Mouse (Mus musculus): Measurements from ENCODE around the gene Ube2q2.
A peak's percentile ranks its signal among the peaks of the same experiment; 100 is the strongest.

The Ube2q2 gene

GRCm38 (mm10) chr9:55170655-55171412 lies 22.2 kb downstream of the Ube2q2 start:
- DNase-seq (ENCODE audit: low read depth, low spot score): no peak

GRCm38 (mm10) chr9:55172195-55172685 lies 23.6 kb downstream of the Ube2q2 start:
- no peak for DNase-seq (ENCODE audit: low read depth, low spot score)

DNA sequence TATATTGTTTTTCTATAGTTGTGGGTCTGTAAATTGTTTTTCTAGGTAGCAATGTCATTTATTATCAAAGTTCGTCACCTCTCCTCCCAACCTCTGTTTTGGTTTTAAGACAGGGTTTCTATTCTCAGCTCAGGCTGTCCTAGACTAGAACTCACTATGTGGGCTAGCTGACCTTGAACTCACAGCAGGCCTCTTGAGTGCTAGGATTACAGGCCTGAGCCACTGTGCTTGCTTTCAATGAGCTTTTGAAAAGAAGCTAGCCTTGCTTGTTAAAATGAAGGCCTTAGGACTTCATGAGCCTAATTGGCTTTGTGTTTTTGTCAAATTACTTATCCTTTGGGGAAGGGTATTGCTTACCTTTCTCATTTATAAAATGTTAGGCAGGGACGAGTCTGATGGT lies 25.6 kb downstream of the Ube2q2 start:
- DNase-seq (ENCODE audit: low read depth, low spot score): peak; percentile 84

- DNase-seq (ENCODE audit: low read depth, low spot score): no peak
Observed at GRCm38 (mm10) chr9:55195876-55196275, 47.2 kb downstream of the Ube2q2 start.

- DNase-seq (ENCODE audit: low read depth, low spot score): no peak
Observed at GRCm38 (mm10) chr9:55198260-55198659, 49.6 kb downstream of the Ube2q2 start.

DNA sequence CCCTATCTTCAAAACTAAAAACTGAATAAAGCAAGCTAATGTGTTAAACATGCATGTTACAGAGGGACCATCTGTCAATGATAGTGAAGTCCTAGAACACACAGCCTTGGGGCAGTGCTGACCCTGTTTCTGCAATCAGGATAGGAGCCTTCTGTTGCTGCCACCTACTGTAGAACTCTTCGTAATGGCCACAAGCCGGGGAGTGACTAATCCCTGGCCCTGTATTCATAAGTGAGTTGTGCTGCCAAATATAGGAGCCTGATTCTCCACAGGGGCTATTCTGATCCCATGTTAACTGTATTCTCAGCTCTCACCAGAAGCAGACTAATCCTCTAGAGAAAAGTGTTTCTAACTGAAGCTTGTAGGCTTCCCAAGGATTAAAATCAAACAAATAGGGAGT lies 50.7 kb downstream of the Ube2q2 start:
- DNase-seq (ENCODE audit: low read depth, low spot score): no peak

- no peak for DNase-seq (ENCODE audit: low read depth, low spot score)
Observed at GRCm38 (mm10) chr9:55208458-55208789, 59.8 kb downstream of the Ube2q2 start.

- peak; percentile 91 for DNase-seq (ENCODE audit: low read depth, low spot score)
Observed at GRCm38 (mm10) chr9:55208790-55209481, 60.3 kb downstream of the Ube2q2 start, which contains the start of gene Fbxo22. Fbxo22 (plus strand) TSS chr9:55208925.

GRCm38 (mm10) chr9:55211611-55212010 lies 63.0 kb downstream of the Ube2q2 start:
- no peak for DNase-seq (ENCODE audit: low read depth, low spot score)

DNA sequence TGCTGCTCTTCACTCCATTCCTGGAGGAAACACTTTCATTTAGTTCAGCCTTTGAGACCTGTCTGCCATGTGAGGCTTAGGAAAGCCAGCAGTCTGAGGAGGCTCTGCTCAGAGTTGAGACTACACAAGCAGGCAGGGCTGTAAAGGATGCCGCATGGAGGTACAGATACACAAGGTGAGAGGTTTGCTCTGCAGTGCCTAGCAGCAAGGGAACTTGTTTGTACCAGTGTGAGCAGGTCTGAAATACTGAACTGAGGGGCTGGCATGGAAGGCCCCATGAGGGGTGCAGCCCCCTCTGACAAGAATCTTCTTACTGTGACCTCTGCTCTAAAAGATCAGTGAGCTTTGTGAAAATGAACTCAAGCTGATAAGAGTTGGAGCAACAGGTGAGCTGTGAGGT lies 64.7 kb downstream of the Ube2q2 start:
- DNase-seq (ENCODE audit: low read depth, low spot score): peak; percentile 67

DNA sequence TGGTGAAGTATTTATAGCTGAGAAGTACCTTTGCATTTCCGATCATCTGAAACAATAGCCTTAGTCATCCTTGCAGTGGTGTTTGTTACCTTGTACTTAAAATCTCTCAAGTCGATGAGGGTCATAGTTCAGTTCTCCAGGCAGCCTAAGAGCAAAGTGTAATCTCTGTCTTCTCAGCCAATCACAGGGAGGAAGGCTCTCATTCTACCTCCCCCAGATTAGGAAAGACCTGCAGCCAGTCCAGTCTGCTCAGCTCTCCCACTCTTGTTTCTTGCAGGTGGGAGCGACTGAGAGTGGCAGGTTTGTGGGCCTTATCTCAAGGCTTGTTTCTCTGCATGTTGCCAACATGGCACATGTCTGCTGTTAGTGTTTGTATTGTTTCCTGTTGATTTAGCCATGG lies 66.4 kb downstream of the Ube2q2 start:
- peak; percentile 64 for DNase-seq (ENCODE audit: low read depth, low spot score)

DNA sequence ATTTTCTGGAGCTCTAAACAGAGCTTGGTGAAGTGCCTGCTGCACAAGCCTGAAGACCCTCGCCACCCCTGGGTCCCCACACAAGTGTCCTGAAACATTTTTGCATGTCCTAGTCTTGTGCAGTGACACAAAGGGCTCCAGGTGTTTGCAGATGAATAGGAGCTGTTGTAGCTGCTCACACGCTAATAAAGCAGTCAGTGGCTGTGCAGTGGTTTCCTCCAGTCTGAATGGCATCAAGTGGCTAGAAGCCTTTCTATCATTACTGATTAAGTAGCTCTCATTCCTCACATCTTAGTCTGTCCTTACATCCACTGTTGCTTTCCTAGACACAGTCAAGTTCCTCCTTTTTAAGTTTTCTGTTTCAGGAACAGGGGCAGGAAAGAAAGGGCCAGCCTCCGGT lies 67.0 kb downstream of the Ube2q2 start:
- DNase-seq (ENCODE audit: low read depth, low spot score): peak; percentile 60

DNA sequence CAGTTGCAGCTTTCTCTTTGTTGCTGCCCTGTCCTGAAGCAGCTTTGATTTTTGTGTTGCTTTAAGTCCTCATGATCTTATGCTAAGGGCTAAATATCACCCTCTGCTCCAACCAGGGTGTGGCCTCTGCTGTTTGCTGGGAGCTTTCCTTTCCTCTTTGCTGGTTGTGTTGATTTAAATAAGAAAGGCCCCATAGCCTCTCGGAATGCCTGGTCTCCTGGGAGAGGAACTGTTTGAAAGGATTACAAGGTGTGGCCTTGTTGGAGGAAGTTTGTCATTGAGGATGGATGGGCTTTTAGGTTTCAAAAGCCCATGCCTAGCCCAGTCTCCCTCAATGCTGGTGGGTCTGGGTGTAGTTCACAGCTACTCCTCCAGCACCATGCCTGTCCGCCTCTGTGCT lies 67.4 kb downstream of the Ube2q2 start:
- DNase-seq (ENCODE audit: low read depth, low spot score): peak; percentile 100

GRCm38 (mm10) chr9:55217381-55217780 lies 68.7 kb downstream of the Ube2q2 start:
- DNase-seq (ENCODE audit: low read depth, low spot score): peak; percentile 36

DNA sequence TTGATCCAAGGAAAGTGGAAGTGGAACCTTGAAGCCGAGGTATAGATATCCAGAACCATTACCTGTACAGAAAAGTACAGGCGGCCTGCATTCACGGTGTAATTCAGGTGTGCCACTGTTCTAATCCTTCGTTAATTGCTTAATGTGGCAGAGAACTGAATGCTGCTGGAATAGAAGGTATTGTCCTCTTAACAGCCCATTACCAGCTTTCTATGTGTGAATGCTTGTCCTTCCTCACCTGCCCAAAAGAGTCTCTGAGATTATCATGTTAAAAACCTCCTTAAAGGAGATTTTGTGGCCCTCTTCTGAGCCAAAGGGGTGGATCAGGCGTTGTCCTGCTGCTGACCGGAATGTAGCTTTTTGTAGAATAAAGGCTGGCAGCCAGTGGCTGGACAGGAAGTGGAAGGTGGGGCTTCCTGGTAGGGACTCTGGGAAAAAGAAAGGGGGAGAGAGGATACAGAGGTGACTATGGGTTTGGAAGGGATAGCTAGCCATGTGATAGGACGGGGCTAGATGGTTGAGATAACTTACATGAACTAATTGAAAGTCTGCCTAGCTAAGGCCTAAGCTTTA lies 76.6 kb downstream of the Ube2q2 start:
- DNase-seq (ENCODE audit: low read depth, low spot score): peak; percentile 29

GRCm38 (mm10) chr9:55226251-55226650 lies 77.6 kb downstream of the Ube2q2 start:
- peak; percentile 54 for DNase-seq (ENCODE audit: low read depth, low spot score)

GRCm38 (mm10) chr9:55228149-55228548 lies 79.5 kb downstream of the Ube2q2 start:
- no peak for DNase-seq (ENCODE audit: low read depth, low spot score)

GRCm38 (mm10) chr9:55229010-55229409 lies 80.4 kb downstream of the Ube2q2 start:
- peak; percentile 72 for DNase-seq (ENCODE audit: low read depth, low spot score)

GRCm38 (mm10) chr9:55231544-55231943 lies 82.9 kb downstream of the Ube2q2 start:
- peak; percentile 43 for DNase-seq (ENCODE audit: low read depth, low spot score)

- no peak for DNase-seq (ENCODE audit: low read depth, low spot score)
Observed at GRCm38 (mm10) chr9:55232110-55232509, 83.5 kb downstream of the Ube2q2 start.

DNA sequence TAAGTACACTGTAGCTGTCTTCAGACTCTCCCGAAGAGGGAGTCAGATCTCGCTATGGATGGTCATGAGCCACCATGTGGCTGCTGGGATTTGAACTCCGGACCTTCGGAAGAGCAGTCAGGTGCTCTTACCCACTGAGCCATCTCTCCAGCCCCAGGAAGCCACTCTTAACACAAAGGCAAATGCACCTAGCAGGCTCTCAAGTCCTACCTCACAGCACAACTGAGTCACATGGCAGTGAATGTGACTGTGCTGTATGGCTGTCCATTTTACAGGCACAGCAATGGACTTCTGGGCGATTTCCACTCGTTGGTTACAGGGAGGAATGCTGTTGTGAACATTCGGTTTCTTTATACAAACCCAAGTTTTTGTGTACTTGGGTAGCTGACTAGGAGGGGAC lies 83.9 kb downstream of the Ube2q2 start:
- DNase-seq (ENCODE audit: low read depth, low spot score): peak; percentile 77

DNA sequence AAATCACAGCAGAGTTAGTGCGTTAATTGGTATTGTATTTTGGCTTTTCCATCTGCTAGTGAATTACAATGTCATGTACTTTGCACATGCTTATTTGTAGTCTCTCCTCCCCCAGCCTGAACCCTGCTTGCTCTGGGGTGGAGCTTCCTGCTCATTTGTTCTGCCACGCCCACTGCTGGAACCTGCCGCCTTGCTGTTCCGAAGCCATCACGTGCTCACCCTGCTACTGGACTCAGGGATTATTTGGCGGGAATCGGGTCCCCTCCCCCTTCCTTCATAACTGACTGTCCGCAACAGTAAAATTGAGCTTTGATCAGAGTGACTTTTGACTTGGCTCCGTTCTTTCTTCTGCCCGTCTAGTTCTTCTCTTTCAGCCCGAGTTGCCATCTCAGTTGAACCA lies 84.4 kb downstream of the Ube2q2 start:
- DNase-seq (ENCODE audit: low read depth, low spot score): peak; percentile 87

All from R1 (cell line).